Mouse (Mus musculus) adipose tissue, adult 10 weeks (tissue): ENCODE data around the gene 9030025P20Rik. TPM values are rescaled to one million over a fixed set of nuclear protein-coding genes. Genes with fewer than 3 reads are reported as not detected.

Experiments used
- polyA plus RNA-seq: library from polyadenylated mRNA; stranded (reverse); fragments of 350-450 nt; fragmentation: Illumina TruSeq; extraction: RNeasy Lipid Tissue Mini Kit (QIAGEN cat#74804); gene quantifications from one replicate; pipeline ENCODE4 v1.2.3, GENCODE M21; 2014; ENCODE audit warnings: low read depth, low replicate concordance

The 9030025P20Rik gene
- 12.2 TPM for polyA plus RNA-seq

DNA sequence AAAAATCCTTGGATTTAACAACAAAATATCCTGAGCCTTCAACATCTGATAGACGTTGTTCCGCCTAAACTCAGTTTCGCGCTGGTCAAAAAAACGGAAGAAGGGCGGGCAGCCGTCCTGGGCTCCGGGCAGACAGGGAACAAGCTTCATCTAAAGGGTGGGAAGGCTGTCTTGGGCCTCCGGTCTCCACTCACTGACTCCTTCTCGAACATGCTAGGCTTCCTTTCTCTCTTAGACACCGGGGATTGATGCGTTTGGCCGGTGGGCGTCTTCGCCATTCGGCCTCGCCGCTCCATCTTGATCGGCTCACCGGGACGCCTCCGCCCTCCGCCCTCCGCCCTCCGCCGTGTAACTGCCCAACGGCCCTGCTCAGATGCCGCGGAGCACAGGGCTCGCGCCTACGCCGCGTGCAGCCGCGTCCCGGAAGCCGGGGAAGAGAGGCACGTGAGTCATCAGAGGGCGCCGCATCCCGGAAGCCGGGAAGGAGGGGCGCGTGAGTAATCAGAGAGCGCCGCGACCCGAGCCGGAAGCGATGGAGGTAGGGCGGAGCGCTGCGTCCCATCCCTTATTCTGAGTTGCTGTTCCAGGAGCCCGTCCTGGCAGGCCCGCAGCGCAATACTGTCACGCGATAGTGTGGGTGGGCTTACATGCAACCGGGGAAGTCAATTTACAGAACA lies at the start of gene 9030025P20Rik, which contains the start of gene Gm3417:
9030025P20Rik (plus strand) TSS at position 107 of the 677 bp plus-strand sequence.
Gm3417 (minus strand) TSS at position 429 of the 677 bp plus-strand sequence.

DNA sequence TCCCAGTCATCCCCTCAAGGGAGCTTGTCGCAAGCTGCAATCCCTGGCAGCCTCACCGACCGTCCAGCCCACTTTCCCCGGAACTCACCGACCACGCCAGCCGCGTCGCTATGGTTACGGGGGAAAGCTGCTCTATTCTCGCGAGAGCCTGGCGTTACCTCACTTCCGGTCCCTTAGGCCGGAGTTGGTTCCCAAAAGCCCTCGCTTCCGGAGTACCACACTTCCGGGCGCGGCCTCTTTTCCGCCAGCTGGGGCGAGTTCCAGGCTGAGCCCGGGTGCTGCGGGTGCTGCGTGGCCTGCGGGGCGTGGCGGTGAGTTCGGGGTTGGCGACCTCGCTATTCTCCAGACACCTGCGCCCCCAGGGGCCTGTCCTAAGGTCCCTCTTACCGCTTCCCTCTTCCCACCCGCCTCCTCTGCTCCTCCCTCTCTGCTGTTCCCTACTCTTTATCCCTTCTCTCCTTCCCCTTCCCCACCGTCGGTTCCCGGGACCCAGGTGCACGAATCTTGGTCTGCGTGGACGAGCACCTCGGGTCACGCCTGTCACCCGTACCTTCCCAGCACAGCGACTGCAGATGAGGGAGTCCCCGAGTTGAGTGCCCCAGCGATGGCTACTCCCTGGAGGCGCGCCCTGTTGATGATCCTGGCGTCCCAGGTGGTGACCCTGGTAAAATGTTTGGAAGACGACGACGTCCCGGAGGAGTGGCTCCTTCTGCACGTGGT lies 35.1 kb upstream of the 9030025P20Rik start, which contains the start of the genes Wdr27 and 1600012H06Rik:
Wdr27 (minus strand) TSS at position 150 of the 720 bp plus-strand sequence.
1600012H06Rik (plus strand) TSS at position 176 of the 720 bp plus-strand sequence.

DNA sequence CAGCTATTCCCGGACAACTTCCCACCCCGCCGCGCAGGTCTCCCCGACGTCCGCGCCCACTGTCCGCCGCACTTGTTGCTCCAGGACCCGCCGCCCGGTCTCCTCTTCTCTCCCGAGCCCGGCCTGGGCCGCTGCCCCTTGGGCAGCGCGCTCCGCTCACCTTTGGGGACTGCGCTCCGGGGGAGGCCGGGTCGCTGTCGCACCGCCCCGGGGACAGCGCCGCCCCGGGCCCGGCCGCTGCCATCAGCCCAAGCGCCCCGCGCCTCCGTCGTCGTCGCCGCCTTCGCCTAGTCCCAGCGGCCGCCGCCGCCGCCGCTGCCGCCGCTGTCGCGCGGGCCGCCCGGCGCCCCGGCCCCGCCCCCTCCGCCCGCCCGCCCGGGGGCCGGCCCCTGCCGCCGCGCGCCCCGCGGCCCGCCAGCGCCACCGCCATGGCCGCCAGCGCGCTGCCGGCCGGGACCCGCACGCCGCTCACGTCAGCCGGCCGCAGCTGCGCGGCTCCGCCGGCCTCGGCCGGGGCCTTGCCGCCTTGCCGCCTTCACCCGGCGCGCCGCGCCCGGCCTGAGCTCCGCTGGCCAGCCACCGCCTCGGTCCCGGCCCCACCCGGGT lies 17.2 kb upstream of the 9030025P20Rik start, which contains the start of gene Phf10:
Phf10 (minus strand) TSS at position 323 of the 606 bp plus-strand sequence.

DNA sequence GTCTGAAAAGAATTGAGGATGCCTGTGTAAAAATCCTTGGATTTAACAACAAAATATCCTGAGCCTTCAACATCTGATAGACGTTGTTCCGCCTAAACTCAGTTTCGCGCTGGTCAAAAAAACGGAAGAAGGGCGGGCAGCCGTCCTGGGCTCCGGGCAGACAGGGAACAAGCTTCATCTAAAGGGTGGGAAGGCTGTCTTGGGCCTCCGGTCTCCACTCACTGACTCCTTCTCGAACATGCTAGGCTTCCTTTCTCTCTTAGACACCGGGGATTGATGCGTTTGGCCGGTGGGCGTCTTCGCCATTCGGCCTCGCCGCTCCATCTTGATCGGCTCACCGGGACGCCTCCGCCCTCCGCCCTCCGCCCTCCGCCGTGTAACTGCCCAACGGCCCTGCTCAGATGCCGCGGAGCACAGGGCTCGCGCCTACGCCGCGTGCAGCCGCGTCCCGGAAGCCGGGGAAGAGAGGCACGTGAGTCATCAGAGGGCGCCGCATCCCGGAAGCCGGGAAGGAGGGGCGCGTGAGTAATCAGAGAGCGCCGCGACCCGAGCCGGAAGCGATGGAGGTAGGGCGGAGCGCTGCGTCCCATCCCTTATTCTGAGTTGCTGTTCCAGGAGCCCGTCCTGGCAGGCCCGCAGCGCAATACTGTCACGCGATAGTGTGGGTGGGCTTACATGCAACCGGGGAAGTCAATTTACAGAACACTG lies 31.6 kb downstream of the 9030025P20Rik start, which contains the start of gene Gm3435:
Gm3435 (plus strand) TSS at position 471 of the 708 bp plus-strand sequence.

Other genes with a start within 250 kb of the 9030025P20Rik start
- 14.2 TPM for gene Wdr27, start 35.3 kb upstream of the 9030025P20Rik start, polyA plus RNA-seq
- gene 1600012H06Rik, start 35.3 kb upstream of the 9030025P20Rik start, polyA plus RNA-seq, result 27.2 TPM
- 51.8 TPM for gene Phf10, start 17.2 kb upstream of the 9030025P20Rik start, polyA plus RNA-seq
- 30.8 TPM for gene Gm3417, start 322 bp downstream of the 9030025P20Rik start, polyA plus RNA-seq
- gene Gm3435, start 31.7 kb downstream of the 9030025P20Rik start, polyA plus RNA-seq, result 6.9 TPM
- 63.7 TPM for gene Ermard, start 62.7 kb downstream of the 9030025P20Rik start, polyA plus RNA-seq
- 23.1 TPM for gene Tcte3, start 63.0 kb downstream of the 9030025P20Rik start, polyA plus RNA-seq
- gene Gm3448, start 63.1 kb downstream of the 9030025P20Rik start, polyA plus RNA-seq, result 24.5 TPM